16 mouse cellular contexts compared by ENCODE assay signal in the genomic region with DNA sequence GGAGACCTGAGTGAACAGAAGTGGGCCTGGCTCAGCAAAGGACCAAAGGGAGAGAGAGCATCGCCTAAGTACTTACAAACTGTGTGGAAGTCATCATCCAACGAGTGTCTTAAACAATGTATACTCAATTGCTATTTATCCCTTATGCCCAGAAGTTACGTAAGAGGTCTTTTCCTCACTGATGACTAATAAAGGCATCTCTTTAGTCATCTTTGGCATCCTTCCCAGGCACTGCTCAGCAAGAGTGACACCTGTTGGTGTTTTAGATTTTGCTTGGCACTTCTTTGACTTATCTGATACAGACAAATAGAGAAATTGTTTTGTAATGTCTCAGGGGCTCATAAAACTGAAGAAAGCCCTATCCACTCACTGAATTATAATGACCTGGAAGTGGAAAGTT. TPM values are rescaled to one million over a fixed set of nuclear protein-coding genes. Genes with fewer than 3 reads are reported as not detected.
DNase-seq lines count a peak whose midpoint lies in the region; ATAC-seq and TF ChIP-seq lines count a peak whose summit lies in the region.
"Had no signal": no experiment of that assay in that cellular context is flagged by ENCODE, and none has a peak within 500 bp of the region (broad histone marks: within the 10 kb centered on the region; RNA-seq: fewer than 3 reads in every experiment).

No protein-coding gene starts in this region.

- H3K4me2 ChIP-seq in forebrain, embryonic 14.5 days (ENCODE audit: low read length), result no peak overlapping the region
- H3K4me2 ChIP-seq in forebrain, postnatal 0 days (ENCODE audit: low read depth), result no peak overlapping the region
- no peak overlapping the region for H3K4me2 ChIP-seq in forebrain, embryonic 11.5 days (ENCODE audit: low read depth, low read length, severe bottlenecking)
- H3K4me2 ChIP-seq: heart, embryonic 11.5 days; hindbrain, embryonic 14.5 days; midbrain, embryonic 12.5 days had no signal

- H3K27me3 ChIP-seq in forebrain, embryonic 14.5 days (replicated peaks; ENCODE audit: control insufficient read depth, insufficient read depth, low read length), result no peaks in the 10 kb centered on the region
- no peaks in the 10 kb centered on the region for H3K27me3 ChIP-seq in forebrain, postnatal 0 days (ENCODE audit: insufficient read depth, low read length)
- H3K27me3 ChIP-seq in forebrain, embryonic 11.5 days (ENCODE audit: control insufficient read depth, insufficient read depth, low read length), result no peaks in the 10 kb centered on the region
- H3K27me3 ChIP-seq: midbrain, embryonic 12.5 days had no signal

- H3K4me3 ChIP-seq in forebrain, embryonic 14.5 days (ENCODE audit: low read depth, low read length), result no peak overlapping the region
- H3K4me3 ChIP-seq in forebrain, postnatal 0 days (ENCODE audit: low read depth, low read length), result no peak overlapping the region
- H3K4me3 ChIP-seq in forebrain, embryonic 11.5 days (ENCODE audit: low read depth, low read length), result no peak overlapping the region
- H3K4me3 ChIP-seq: midbrain, embryonic 12.5 days had no signal

- H3K4me1 ChIP-seq in forebrain, embryonic 14.5 days (ENCODE audit: control insufficient read depth, insufficient read depth, low read length), result no peaks in the 10 kb centered on the region
- no peaks in the 10 kb centered on the region for H3K4me1 ChIP-seq in forebrain, postnatal 0 days (ENCODE audit: insufficient read depth)
- H3K4me1 ChIP-seq in forebrain, embryonic 11.5 days (replicated peaks; ENCODE audit: control insufficient read depth, insufficient read depth, low read length), result no peaks in the 10 kb centered on the region
- H3K4me1 ChIP-seq: midbrain, embryonic 12.5 days had no signal

- no peak for ATAC-seq in forebrain, embryonic 14.5 days
- ATAC-seq in forebrain, postnatal 0 days, result no peak
- no peak for ATAC-seq in forebrain, embryonic 11.5 days (replicated peaks; ENCODE audit: low FRiP score)
- ATAC-seq: intestine, embryonic 16.5 days had no signal

- no peak overlapping the region for H3K27ac ChIP-seq in forebrain, embryonic 14.5 days (ENCODE audit: low read depth, low read length)
- H3K27ac ChIP-seq in forebrain, postnatal 0 days (ENCODE audit: low read depth, low read length), result no peak overlapping the region
- H3K27ac ChIP-seq in forebrain, embryonic 11.5 days (ENCODE audit: low read depth, low read length), result no peak overlapping the region
- H3K27ac ChIP-seq: hindbrain, embryonic 14.5 days; macrophage; midbrain, embryonic 12.5 days had no signal

- H3K9ac ChIP-seq in forebrain, embryonic 14.5 days (ENCODE audit: low read length), result no peak overlapping the region
- H3K9ac ChIP-seq in forebrain, postnatal 0 days, result no peak overlapping the region
- no peak overlapping the region for H3K9ac ChIP-seq in forebrain, embryonic 11.5 days (ENCODE audit: low read length)
- H3K9ac ChIP-seq: hindbrain, embryonic 14.5 days; midbrain, embryonic 12.5 days had no signal

- WGBS in forebrain, embryonic 14.5 days, result 58% methylated on average over 3 of the region's 3 CpGs
- WGBS in forebrain, postnatal 0 days, result 46% methylated on average over 3 of the region's 3 CpGs
- WGBS in forebrain, embryonic 11.5 days, result 85% methylated on average over 3 of the region's 3 CpGs

- H3K9me3 ChIP-seq in forebrain, embryonic 14.5 days (replicated peaks; ENCODE audit: control insufficient read depth, low read length), result no peaks in the 10 kb centered on the region
- H3K9me3 ChIP-seq in forebrain, postnatal 0 days (ENCODE audit: low read length), result no peaks in the 10 kb centered on the region
- no peaks in the 10 kb centered on the region for H3K9me3 ChIP-seq in forebrain, embryonic 11.5 days (ENCODE audit: control insufficient read depth, low read length)
- H3K9me3 ChIP-seq: midbrain, embryonic 12.5 days had no signal

- H3K36me3 ChIP-seq in forebrain, embryonic 14.5 days (ENCODE audit: control insufficient read depth, insufficient read depth, low read length), result no peaks in the 10 kb centered on the region
- no peaks in the 10 kb centered on the region for H3K36me3 ChIP-seq in forebrain, postnatal 0 days (ENCODE audit: insufficient read depth)
- no peaks in the 10 kb centered on the region for H3K36me3 ChIP-seq in forebrain, embryonic 11.5 days (ENCODE audit: control insufficient read depth, insufficient read depth, low read length)
- H3K36me3 ChIP-seq: midbrain, embryonic 12.5 days had no signal

- TF ChIP-seq CTCF in forebrain, postnatal 0 days (IDR thresholded peaks at IDR 0.05; ENCODE audit: low read depth), result no peak

- DNase-seq in forebrain, embryonic 14.5 days (ENCODE audit: low spot score), result peak; percentile 20
- no peak for DNase-seq in forebrain, postnatal 0 days
- DNase-seq in right cerebral cortex, adult 18-20 months, result peak; percentile 2
- no peak for DNase-seq in right cerebral cortex, postnatal 10 days (ENCODE audit: low spot score in 2 of 2)
- DNase-seq in NIH3T3 (ENCODE audit: low read depth), result peak; percentile 87
- no peak for DNase-seq in gastrocnemius, postnatal 25 days
- DNase-seq in forebrain, embryonic 11.5 days (ENCODE audit: low spot score), result no peak
- DNase-seq: cerebellum, adult 9-10 months; heart, postnatal 14 days; layer of hippocampus, postnatal 36 days; thymus, postnatal 36 days had no signal

RNA-seq across cellular contexts. Expression of gene Cenpw, which starts 59.4 kb away (rescaled TPM):
- 28.3 and 36.1 TPM in 2 replicates for polyA plus RNA-seq in forebrain, embryonic 14.5 days (2014; fragmentation: Nextera tagmentation; extraction: Ambion mirVana)
- total RNA-seq in forebrain, postnatal 0 days (2014; rRNA removed), result 10.6 and 14.1 TPM in 2 replicates
- polyA plus RNA-seq in forebrain, postnatal 0 days (2015; fragmentation: Nextera tagmentation; extraction: Ambion mirVana), result 23.2 and 26.2 TPM in 2 replicates
- under 1 TPM; 0.56 to 0.82 TPM for total RNA-seq in gastrocnemius, postnatal 25 days (2021)
- 101 and 104 TPM in 2 replicates for polyA plus RNA-seq in forebrain, embryonic 11.5 days (2014; fragmentation: Nextera tagmentation; extraction: Ambion mirVana)

Comparison
In these comparisons a context has a peak if more than half of its experiments do, and no peak if none do; other contexts are left out.
1. DNase-seq: peak in forebrain, embryonic 14.5 days (single experiment), right cerebral cortex, adult 18-20 months (single experiment) and NIH3T3 (single experiment); none in forebrain, postnatal 0 days (single experiment), right cerebral cortex, postnatal 10 days (0 of 2), gastrocnemius, postnatal 25 days (single experiment) and forebrain, embryonic 11.5 days (single experiment).